9 mouse cellular contexts compared by ENCODE assay signal in genomic region chr17:23661526-23661925, GRCm38 (mm10). TPM values are rescaled to one million over a fixed set of nuclear protein-coding genes. Genes with fewer than 3 reads are reported as not detected.
DNase-seq lines count a peak whose midpoint lies in the region; ATAC-seq and TF ChIP-seq lines count a peak whose summit lies in the region.
"Had no signal": no experiment of that assay in that cellular context is flagged by ENCODE, and none has a peak within 500 bp of the region (broad histone marks: within the 10 kb centered on the region; RNA-seq: fewer than 3 reads in every experiment).

No protein-coding gene starts in this region.

- peaks cover 4% of the 10 kb centered on the region; the same call in 1 of the 2 replicates for H3K36me3 ChIP-seq in forebrain, postnatal 0 days (ENCODE audit: insufficient read depth)
- peaks cover 9% of the 10 kb centered on the region for H3K36me3 ChIP-seq in forebrain, embryonic 10.5 days (replicated peaks)
- no peaks in the 10 kb centered on the region for H3K36me3 ChIP-seq in lung, embryonic 15.5 days

- no peak overlapping the region for H3K4me3 ChIP-seq in forebrain, postnatal 0 days (ENCODE audit: low read depth, low read length)
- no peak overlapping the region for H3K4me3 ChIP-seq in forebrain, embryonic 10.5 days
- H3K4me3 ChIP-seq in lung, embryonic 15.5 days = no peak overlapping the region
- H3K4me3 ChIP-seq: midbrain, embryonic 12.5 days had no signal

- H3K9ac ChIP-seq in forebrain, postnatal 0 days = no peak overlapping the region
- H3K9ac ChIP-seq in lung, embryonic 15.5 days = no peak overlapping the region
- H3K9ac ChIP-seq: midbrain, embryonic 12.5 days had no signal

- TF ChIP-seq CTCF in forebrain, postnatal 0 days (IDR thresholded peaks at IDR 0.05; ENCODE audit: low read depth) = peak; percentile 27; the same call in 1 of the 2 replicates

- ATAC-seq in forebrain, postnatal 0 days = no peak
- no peak for ATAC-seq in lung, embryonic 15.5 days (ENCODE audit: borderline replicate concordance, extremely low read depth, low FRiP score, low TSS enrichment)

- no peaks in the 10 kb centered on the region for H3K9me3 ChIP-seq in forebrain, postnatal 0 days (ENCODE audit: low read length)
- H3K9me3 ChIP-seq in forebrain, embryonic 10.5 days = no peaks in the 10 kb centered on the region
- no peaks in the 10 kb centered on the region for H3K9me3 ChIP-seq in lung, embryonic 15.5 days
- H3K9me3 ChIP-seq: midbrain, embryonic 12.5 days had no signal

- no peak overlapping the region for H3K27ac ChIP-seq in forebrain, postnatal 0 days (ENCODE audit: low read depth, low read length)
- no peak overlapping the region for H3K27ac ChIP-seq in forebrain, embryonic 10.5 days
- no peak overlapping the region for H3K27ac ChIP-seq in lung, embryonic 15.5 days
- H3K27ac ChIP-seq: midbrain, embryonic 12.5 days had no signal

- no peaks in the 10 kb centered on the region for H3K4me1 ChIP-seq in forebrain, postnatal 0 days (ENCODE audit: insufficient read depth)
- H3K4me1 ChIP-seq in forebrain, embryonic 10.5 days = peaks cover 29% of the 10 kb centered on the region
- H3K4me1 ChIP-seq in lung, embryonic 15.5 days = 0 out of 2 replicates have a peak, but pooled peaks cover 4% of the 10 kb centered on the region

- H3K27me3 ChIP-seq in forebrain, postnatal 0 days (ENCODE audit: insufficient read depth, low read length) = peaks cover 27% of the 10 kb centered on the region
- peaks cover 50% of the 10 kb centered on the region for H3K27me3 ChIP-seq in forebrain, embryonic 10.5 days (ENCODE audit: poor library complexity, severe bottlenecking)
- H3K27me3 ChIP-seq in lung, embryonic 15.5 days = peaks cover 34% of the 10 kb centered on the region

- H3K4me2 ChIP-seq in forebrain, postnatal 0 days (ENCODE audit: low read depth) = no peak overlapping the region
- peak overlapping the region; percentile 58; the same call in 1 of the 2 replicates for H3K4me2 ChIP-seq in lung, embryonic 15.5 days
- H3K4me2 ChIP-seq: midbrain, embryonic 12.5 days had no signal

- DNase-seq in forebrain, postnatal 0 days = no peak
- no peak for DNase-seq in forebrain, embryonic 10.5 days (ENCODE audit: extremely low spot score, low spot score)
- DNase-seq in ovary, postnatal 10 days (ENCODE audit: low spot score) = peak; percentile 6
- no peak for DNase-seq in ovary, postnatal 14 days (ENCODE audit: low spot score)
- peak; percentile 53 for DNase-seq in thymus, postnatal 14 days
- no peak for DNase-seq in cerebellum, adult 11 months
- DNase-seq in ovary, postnatal 36 days (ENCODE audit: low spot score) = no peak

- WGBS in forebrain, postnatal 0 days = 6% methylated on average over 9 of the region's 9 CpGs
- 4% methylated on average over 9 of the region's 9 CpGs for WGBS in forebrain, embryonic 10.5 days
- whole genome bisulfite sequencing in lung, embryonic 15.5 days = 3% methylated on average over 9 of the region's 9 CpGs

RNA-seq across cellular contexts. Expression of gene Bicdl2, which starts 1.2 kb away (rescaled TPM):
- total RNA-seq in forebrain, postnatal 0 days (2014; rRNA removed) = 0.14 TPM in 1 of 2 replicates, not detected in the other
- 0.12 TPM in 1 of 2 replicates, not detected in the other for polyA plus RNA-seq in forebrain, postnatal 0 days (2015; fragmentation: Nextera tagmentation; extraction: Ambion mirVana)
- polyA plus RNA-seq in forebrain, embryonic 10.5 days (2016; fragmentation: Nextera tagmentation; extraction: Ambion mirVana) = 0.27 and 0.37 TPM in 2 replicates
- 3.5 and 4.0 TPM in 2 replicates for polyA plus RNA-seq in lung, embryonic 15.5 days (2015; fragmentation: Nextera tagmentation; extraction: Ambion mirVana)

RNA-seq across cellular contexts. Expression of gene Hcfc1r1, which starts 11.9 kb away (rescaled TPM):
- 82.3 and 84.6 TPM in 2 replicates for total RNA-seq in forebrain, postnatal 0 days (2014; rRNA removed)
- 198 and 215 TPM in 2 replicates for polyA plus RNA-seq in forebrain, postnatal 0 days (2015; fragmentation: Nextera tagmentation; extraction: Ambion mirVana)
- 28.0 and 29.0 TPM in 2 replicates for polyA plus RNA-seq in forebrain, embryonic 10.5 days (2016; fragmentation: Nextera tagmentation; extraction: Ambion mirVana)
- 59.5 and 64.5 TPM in 2 replicates for polyA plus RNA-seq in lung, embryonic 15.5 days (2015; fragmentation: Nextera tagmentation; extraction: Ambion mirVana)

RNA-seq across cellular contexts. Expression of gene Thoc6, which starts 12.2 kb away (rescaled TPM):
- 14.7 and 18.2 TPM in 2 replicates for total RNA-seq in forebrain, postnatal 0 days (2014; rRNA removed)
- 18.0 and 21.1 TPM in 2 replicates for polyA plus RNA-seq in forebrain, postnatal 0 days (2015; fragmentation: Nextera tagmentation; extraction: Ambion mirVana)
- polyA plus RNA-seq in forebrain, embryonic 10.5 days (2016; fragmentation: Nextera tagmentation; extraction: Ambion mirVana) = 77.8 and 78.8 TPM in 2 replicates
- 48.3 and 49.1 TPM in 2 replicates for polyA plus RNA-seq in lung, embryonic 15.5 days (2015; fragmentation: Nextera tagmentation; extraction: Ambion mirVana)

RNA-seq across cellular contexts. Expression of gene Tnfrsf12a, which starts 15.7 kb away (rescaled TPM):
- total RNA-seq in forebrain, postnatal 0 days (2014; rRNA removed) = 1.4 and 3.9 TPM in 2 replicates
- polyA plus RNA-seq in forebrain, postnatal 0 days (2015; fragmentation: Nextera tagmentation; extraction: Ambion mirVana) = 2.0 and 3.6 TPM in 2 replicates
- 3.9 and 4.6 TPM in 2 replicates for polyA plus RNA-seq in forebrain, embryonic 10.5 days (2016; fragmentation: Nextera tagmentation; extraction: Ambion mirVana)
- polyA plus RNA-seq in lung, embryonic 15.5 days (2015; fragmentation: Nextera tagmentation; extraction: Ambion mirVana) = 26.8 and 28.5 TPM in 2 replicates

RNA-seq across cellular contexts. Expression of gene Mmp25, which starts 16.4 kb away (rescaled TPM):
- total RNA-seq in forebrain, postnatal 0 days (2014; rRNA removed) = 0.31 and 0.48 TPM in 2 replicates
- 0.91 and 1.1 TPM in 2 replicates for polyA plus RNA-seq in forebrain, postnatal 0 days (2015; fragmentation: Nextera tagmentation; extraction: Ambion mirVana)
- polyA plus RNA-seq in forebrain, embryonic 10.5 days (2016; fragmentation: Nextera tagmentation; extraction: Ambion mirVana) = 0.77 and 0.84 TPM in 2 replicates
- polyA plus RNA-seq in lung, embryonic 15.5 days (2015; fragmentation: Nextera tagmentation; extraction: Ambion mirVana) = 0.41 and 0.53 TPM in 2 replicates

Comparison
In these comparisons a context has a peak if more than half of its experiments do, and no peak if none do; other contexts are left out.
1. DNase-seq: peak in ovary, postnatal 10 days (single experiment) and thymus, postnatal 14 days (single experiment); none in forebrain, postnatal 0 days (single experiment), forebrain, embryonic 10.5 days (single experiment), ovary, postnatal 14 days (single experiment), cerebellum, adult 11 months (single experiment) and ovary, postnatal 36 days (single experiment).